Mouse (Mus musculus): ENCODE measurements at regions not wholly inside any gene's neighbourhood (a gene's known extent, or its start where the extent isn't known, plus 50 kb on each side); places are given as distances from the start of the nearest gene placed in this dataset.

DNA sequence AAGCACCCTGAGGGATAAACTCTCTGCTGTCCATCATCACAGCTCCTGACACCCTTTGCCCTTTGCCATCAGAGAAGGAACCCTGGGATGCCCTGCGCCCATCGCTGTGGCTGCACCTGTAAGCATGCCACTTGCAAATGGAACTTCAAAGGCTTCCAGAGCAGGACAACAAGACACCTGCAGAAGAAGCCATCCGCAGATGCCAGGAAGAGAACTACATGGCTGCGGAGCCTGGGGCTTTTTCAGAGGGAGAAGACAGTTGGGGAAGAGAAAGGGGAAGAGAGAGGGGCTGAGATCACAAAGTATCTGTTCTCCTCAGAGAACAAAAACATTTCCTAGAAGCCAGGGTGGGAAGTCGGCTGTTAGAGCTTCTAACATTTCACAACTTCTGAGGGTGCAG, 365.2 kb upstream of the Runx1 start:
- Histone ChIP-seq H3K9ac (no peak overlapping the region), H3K4me2 (no peak overlapping the region), H3K36me3 (ENCODE audit: poor library complexity, severe bottlenecking) (no peaks in the 10 kb centered on the region), H3K4me1 (no peaks in the 10 kb centered on the region), H3K27me3 (no peaks in the 10 kb centered on the region), H3K4me3 (no peak overlapping the region), H3K27ac (no peak overlapping the region), H3K9me3 (replicated peaks) (no peaks in the 10 kb centered on the region)
- WGBS, result 88% methylated on average over 5 of the region's 5 CpGs
- no peak for ATAC-seq

DNA sequence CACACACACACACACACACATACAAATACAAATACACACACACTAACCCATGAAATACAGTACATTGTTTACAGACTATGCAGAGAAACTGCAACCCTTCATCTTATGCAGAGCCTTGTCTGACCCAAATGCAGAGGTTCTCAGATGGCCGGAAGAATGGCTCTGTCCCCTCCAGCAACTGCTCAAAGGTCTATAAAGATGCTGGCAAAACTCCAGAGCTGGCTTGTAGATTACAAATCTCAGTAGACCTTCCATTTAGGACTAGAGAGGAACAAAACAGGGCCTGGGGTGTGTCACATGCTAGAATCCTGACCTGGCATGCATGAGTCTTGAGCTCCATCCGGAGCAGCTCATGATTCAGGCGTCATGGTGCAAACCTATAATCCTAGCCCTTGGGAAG, 364.4 kb upstream of the Runx1 start:
- H3K9ac ChIP-seq, result no peak overlapping the region
- H3K27me3 ChIP-seq, result no peaks in the 10 kb centered on the region
- no peak overlapping the region for H3K27ac ChIP-seq
- no peaks in the 10 kb centered on the region for H3K9me3 ChIP-seq (replicated peaks)
- H3K4me2 ChIP-seq, result no peak overlapping the region
- WGBS, result 84% methylated on average over 3 of the region's 3 CpGs
- H3K4me1 ChIP-seq, result no peaks in the 10 kb centered on the region
- no peak overlapping the region for H3K4me3 ChIP-seq
- ATAC-seq, result no peak
- no peaks in the 10 kb centered on the region for H3K36me3 ChIP-seq (ENCODE audit: poor library complexity, severe bottlenecking)

DNA sequence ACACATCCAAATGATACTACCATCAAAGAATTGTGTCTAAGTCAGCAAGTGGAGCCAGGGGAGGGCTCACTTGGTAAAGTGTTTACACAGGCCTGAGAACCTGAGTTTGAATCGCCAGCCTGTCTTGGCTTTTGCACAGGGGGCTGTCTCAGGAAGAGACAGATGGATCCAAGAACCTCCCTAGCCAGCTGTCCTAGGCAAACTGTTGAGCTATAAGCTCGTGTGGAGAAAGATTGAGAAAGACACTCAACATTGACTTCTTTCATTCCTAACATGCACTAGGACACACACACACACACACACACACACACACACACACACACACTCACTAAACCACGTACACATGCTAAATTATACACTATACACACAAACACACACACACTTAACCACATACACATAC, 363.9 kb upstream of the Runx1 start:
- H3K27ac ChIP-seq, result no peak overlapping the region
- H3K9me3 ChIP-seq (replicated peaks), result no peaks in the 10 kb centered on the region
- ATAC-seq, result no peak
- WGBS, result 83% methylated on average over 3 of the region's 3 CpGs
- no peaks in the 10 kb centered on the region for H3K36me3 ChIP-seq (ENCODE audit: poor library complexity, severe bottlenecking)
- H3K4me3 ChIP-seq, result no peak overlapping the region
- H3K9ac ChIP-seq, result no peak overlapping the region
- H3K4me1 ChIP-seq, result no peaks in the 10 kb centered on the region
- H3K4me2 ChIP-seq, result no peak overlapping the region
- no peaks in the 10 kb centered on the region for H3K27me3 ChIP-seq

DNA sequence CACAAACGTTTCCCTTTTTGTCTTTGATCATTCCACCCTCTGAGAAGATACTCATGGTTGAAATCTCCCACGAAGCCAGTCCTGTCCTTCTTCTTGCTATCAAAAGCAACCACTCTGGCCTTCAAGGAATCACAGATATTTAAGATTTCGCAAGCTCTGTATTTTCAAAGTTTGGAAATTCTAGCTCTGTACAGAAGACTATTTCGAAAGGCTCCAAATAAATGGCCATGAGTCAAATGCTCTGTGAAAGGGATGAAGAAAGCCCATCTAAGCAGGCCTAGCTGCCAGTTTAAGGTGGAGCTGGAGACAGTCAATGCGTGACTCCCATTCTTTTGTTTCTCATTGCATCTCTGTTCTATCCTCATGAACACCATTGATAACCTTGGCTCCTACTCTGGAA, 363.5 kb upstream of the Runx1 start:
- no peaks in the 10 kb centered on the region for H3K27me3 ChIP-seq
- H3K4me2 ChIP-seq, result no peak overlapping the region
- H3K4me3 ChIP-seq, result no peak overlapping the region
- no peaks in the 10 kb centered on the region for H3K36me3 ChIP-seq (ENCODE audit: poor library complexity, severe bottlenecking)
- H3K9me3 ChIP-seq (replicated peaks), result no peaks in the 10 kb centered on the region
- no peak for ATAC-seq
- H3K9ac ChIP-seq, result no peak overlapping the region
- 87% methylated on average over 5 of the region's 5 CpGs for WGBS
- H3K27ac ChIP-seq, result no peak overlapping the region
- no peaks in the 10 kb centered on the region for H3K4me1 ChIP-seq

DNA sequence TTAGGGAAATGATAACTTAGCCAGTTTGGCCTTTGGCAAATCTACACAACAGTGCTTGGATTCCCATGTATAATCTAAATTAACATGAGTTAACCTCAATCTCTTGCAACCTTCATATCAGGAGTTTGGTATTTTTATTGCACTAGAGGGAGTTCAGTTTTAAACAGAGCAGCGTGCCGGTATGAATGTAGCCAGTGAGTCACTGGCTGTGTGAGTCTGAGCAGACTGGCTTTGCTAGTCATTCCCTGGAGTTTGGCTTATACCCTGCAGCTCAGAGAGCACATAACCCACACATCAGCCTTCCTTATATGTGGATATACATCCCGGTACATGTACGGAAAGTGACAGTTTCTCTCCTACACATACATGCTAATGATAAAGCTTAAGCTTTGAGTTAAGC, 360.6 kb upstream of the Runx1 start:
- Histone ChIP-seq H3K9me3 (replicated peaks) (no peaks in the 10 kb centered on the region), H3K4me2 (no peak overlapping the region), H3K9ac (no peak overlapping the region), H3K27me3 (no peaks in the 10 kb centered on the region), H3K4me1 (no peaks in the 10 kb centered on the region), H3K4me3 (no peak overlapping the region), H3K27ac (no peak overlapping the region), H3K36me3 (ENCODE audit: poor library complexity, severe bottlenecking) (no peaks in the 10 kb centered on the region)
- ATAC-seq, result no peak
- WGBS, result 96% methylated on average over 4 of the region's 4 CpGs

DNA sequence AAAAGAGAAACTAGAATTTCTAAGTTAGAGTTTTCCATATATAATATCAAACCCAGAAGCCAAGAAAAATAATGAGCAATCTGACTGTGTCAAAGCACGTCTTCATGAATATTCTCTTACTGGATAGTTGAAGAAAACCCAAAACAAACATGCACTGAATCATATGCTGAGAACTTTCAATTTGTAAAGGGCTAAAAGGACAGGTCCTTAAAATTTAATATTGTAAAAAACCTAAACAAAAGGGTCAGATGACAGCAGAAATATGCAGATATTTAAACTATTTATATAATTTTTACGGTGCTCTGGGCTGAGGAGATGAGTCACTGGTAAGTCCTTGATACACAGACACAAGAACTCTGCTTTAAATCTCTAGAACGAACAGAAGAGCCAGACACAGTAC, 356.7 kb upstream of the Runx1 start:
- Histone ChIP-seq H3K9ac (no peak overlapping the region), H3K4me1 (no peaks in the 10 kb centered on the region), H3K4me3 (no peak overlapping the region), H3K36me3 (ENCODE audit: poor library complexity, severe bottlenecking) (no peaks in the 10 kb centered on the region), H3K27me3 (no peaks in the 10 kb centered on the region), H3K9me3 (replicated peaks) (no peaks in the 10 kb centered on the region), H3K27ac (no peak overlapping the region), H3K4me2 (no peak overlapping the region)
- 90% methylated on average over 3 of the region's 3 CpGs for WGBS
- no peak for ATAC-seq

DNA sequence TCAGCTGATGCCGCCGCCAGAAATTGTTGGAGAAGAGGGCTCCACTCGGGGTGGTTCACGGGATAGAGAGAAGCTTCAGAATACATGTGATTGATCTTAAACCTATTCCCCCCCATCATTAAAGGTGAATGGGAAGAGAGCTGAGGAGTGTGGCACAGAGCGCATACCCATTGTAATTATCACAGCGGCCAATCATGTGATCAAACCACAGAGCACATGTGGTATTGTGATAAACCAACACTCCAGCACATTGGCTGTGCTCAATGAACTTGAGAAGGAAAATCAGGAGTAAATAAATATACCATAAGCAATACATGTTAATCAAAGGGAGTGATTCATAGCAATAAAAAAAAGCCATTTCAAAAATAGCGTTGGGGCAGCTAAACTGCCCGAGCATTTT, 355.5 kb upstream of the Runx1 start:
- H3K9me3 ChIP-seq (replicated peaks), result no peaks in the 10 kb centered on the region
- no peak overlapping the region for H3K9ac ChIP-seq
- H3K4me1 ChIP-seq, result no peaks in the 10 kb centered on the region
- H3K4me3 ChIP-seq, result no peak overlapping the region
- no peak for ATAC-seq
- no peaks in the 10 kb centered on the region for H3K36me3 ChIP-seq (ENCODE audit: poor library complexity, severe bottlenecking)
- no peak overlapping the region for H3K27ac ChIP-seq
- H3K4me2 ChIP-seq, result no peak overlapping the region
- WGBS, result 93% methylated on average over 8 of the region's 8 CpGs
- H3K27me3 ChIP-seq, result no peaks in the 10 kb centered on the region

DNA sequence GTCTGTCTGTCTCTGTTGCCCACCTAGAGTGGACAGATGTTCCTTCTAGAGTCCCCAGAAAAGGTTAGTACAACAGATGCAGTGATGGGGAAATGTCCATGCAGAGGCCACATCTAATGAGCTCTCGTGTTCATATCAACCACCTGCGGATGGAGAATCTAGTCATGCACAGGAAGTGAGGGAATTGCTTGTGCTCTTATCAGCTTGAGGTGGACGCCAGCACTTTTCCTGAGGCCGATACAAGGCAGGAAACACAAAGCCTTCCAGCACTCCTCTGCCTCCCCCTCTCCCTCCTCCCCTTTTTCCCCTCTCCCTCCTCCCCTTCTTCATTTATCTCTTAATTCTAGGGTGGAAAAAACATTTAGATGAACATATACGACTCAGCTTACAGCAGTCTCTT, 354.3 kb upstream of the Runx1 start:
- WGBS, result 83% methylated on average over 5 of the region's 5 CpGs
- Histone ChIP-seq H3K9ac (no peak overlapping the region), H3K27ac (no peak overlapping the region), H3K4me1 (no peaks in the 10 kb centered on the region), H3K4me3 (no peak overlapping the region), H3K9me3 (replicated peaks) (no peaks in the 10 kb centered on the region), H3K4me2 (no peak overlapping the region), H3K36me3 (ENCODE audit: poor library complexity, severe bottlenecking) (no peaks in the 10 kb centered on the region), H3K27me3 (no peaks in the 10 kb centered on the region)
- ATAC-seq, result no peak

DNA sequence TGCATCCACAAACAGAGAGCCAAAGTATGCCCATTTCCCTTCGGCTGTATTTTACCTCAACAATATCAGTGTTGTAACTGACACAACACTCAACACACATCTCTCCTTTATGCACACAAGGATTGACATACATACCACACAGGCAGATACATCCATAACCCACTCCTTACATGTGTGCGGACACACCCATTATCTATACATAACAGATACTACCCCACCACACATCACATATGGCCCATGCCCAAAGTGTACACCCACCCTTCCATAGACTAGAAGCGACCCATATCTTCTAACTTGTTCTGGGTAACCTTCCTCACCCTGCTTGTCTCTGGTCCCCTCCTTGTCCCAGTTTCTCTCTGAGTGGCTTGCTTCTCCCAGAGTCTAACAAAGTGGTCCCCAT, 340.7 kb upstream of the Runx1 start:
- no peak overlapping the region for H3K9ac ChIP-seq

DNA sequence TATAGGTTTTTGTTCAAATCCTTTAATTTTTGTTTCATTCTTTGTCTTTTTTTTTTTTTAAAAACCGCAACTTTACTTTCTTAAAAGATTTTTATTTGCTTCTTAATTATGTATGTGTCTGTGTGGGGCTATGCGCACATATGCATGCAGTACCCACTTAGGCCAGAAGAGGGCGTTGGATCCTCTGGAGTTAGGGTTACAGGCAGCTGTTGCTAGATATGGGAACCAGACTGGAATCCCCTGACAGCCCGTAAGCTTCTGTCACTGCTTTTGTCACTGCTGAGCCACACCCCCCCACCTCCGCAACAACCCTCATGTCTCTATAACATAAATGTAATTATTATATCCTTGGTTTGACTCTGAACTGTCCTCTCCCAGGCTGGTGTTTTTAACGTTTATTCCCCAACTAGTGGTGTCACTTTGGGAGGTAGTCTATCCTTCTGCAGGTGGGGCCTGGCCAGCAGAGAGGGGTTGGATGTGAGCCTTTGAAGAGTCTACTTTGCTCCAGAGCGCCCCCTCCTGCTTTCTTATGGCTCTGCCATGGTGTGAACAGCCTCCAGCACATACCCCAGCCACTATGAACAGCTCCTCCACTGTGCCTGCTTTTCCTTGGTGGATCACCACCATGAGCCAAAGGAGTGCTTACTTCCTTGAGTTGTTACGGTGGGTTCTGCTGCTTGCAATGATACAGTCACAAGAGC, 332.7 kb upstream of the Runx1 start:
- H3K36me3 ChIP-seq (ENCODE audit: poor library complexity, severe bottlenecking), result no peaks in the 10 kb centered on the region
- ATAC-seq, result no peak
- no peak overlapping the region for H3K4me2 ChIP-seq
- H3K27ac ChIP-seq, result no peak overlapping the region
- H3K27me3 ChIP-seq, result no peaks in the 10 kb centered on the region
- no peaks in the 10 kb centered on the region for H3K9me3 ChIP-seq (replicated peaks)
- WGBS, result 89% methylated on average over 8 of the region's 8 CpGs
- no peak overlapping the region for H3K4me3 ChIP-seq
- no peak overlapping the region for H3K9ac ChIP-seq
- H3K4me1 ChIP-seq, result no peaks in the 10 kb centered on the region

More for the DNA sequence above, 340.7 kb upstream of the Runx1 start:
- Histone ChIP-seq H3K4me1 (no peaks in the 10 kb centered on the region), H3K36me3 (ENCODE audit: poor library complexity, severe bottlenecking) (no peaks in the 10 kb centered on the region), H3K27me3 (no peaks in the 10 kb centered on the region), H3K4me2 (no peak overlapping the region), H3K4me3 (no peak overlapping the region), H3K9me3 (replicated peaks) (no peaks in the 10 kb centered on the region), H3K27ac (no peak overlapping the region)
- WGBS, result 90% methylated on average over 3 of the region's 3 CpGs
- ATAC-seq, result no peak

DNA sequence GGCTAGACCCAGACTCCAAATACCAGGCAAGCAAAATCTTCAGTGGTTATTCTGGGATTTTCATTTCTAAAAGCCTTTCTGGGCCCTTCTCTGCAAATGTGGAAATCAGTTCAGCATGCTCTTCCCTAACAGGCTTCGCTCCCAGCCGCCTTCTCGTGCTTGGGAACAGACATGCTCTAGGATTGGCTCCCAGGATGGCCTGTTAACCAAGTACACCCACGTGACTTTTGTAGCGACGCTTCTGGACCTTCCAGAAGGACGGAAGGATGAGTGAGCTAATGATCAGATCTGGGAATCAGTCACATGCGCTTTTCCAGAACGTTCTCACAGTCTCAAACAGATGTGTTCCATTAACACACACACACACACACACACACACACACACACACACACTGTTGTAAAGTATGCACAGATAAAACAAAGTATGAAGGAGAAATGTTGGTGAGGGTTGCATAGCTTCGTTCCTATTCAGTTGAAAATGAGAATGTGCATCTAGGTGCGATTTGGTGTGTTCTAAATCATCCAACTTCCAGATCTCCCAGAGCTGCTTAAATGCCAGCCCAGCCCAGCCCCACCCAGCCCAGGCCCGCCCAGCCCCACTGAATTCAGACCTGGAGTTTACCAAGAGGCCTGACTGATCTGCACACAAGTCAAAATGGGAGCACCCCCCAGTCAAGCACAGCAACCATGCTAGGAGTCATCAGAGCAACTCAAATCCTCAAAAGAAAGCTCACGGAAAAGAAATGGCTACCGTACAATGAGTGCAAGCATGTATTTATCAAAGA, 327.8 kb upstream of the Runx1 start:
- 88% methylated on average over 14 of the region's 14 CpGs for WGBS
- no peaks in the 10 kb centered on the region for H3K9me3 ChIP-seq (replicated peaks)
- no peaks in the 10 kb centered on the region for H3K4me1 ChIP-seq
- H3K4me2 ChIP-seq, result no peak overlapping the region
- H3K9ac ChIP-seq, result no peak overlapping the region
- ATAC-seq, result no peak
- H3K27me3 ChIP-seq, result no peaks in the 10 kb centered on the region
- no peak overlapping the region for H3K4me3 ChIP-seq
- H3K36me3 ChIP-seq (ENCODE audit: poor library complexity, severe bottlenecking), result no peaks in the 10 kb centered on the region
- H3K27ac ChIP-seq, result no peak overlapping the region

DNA sequence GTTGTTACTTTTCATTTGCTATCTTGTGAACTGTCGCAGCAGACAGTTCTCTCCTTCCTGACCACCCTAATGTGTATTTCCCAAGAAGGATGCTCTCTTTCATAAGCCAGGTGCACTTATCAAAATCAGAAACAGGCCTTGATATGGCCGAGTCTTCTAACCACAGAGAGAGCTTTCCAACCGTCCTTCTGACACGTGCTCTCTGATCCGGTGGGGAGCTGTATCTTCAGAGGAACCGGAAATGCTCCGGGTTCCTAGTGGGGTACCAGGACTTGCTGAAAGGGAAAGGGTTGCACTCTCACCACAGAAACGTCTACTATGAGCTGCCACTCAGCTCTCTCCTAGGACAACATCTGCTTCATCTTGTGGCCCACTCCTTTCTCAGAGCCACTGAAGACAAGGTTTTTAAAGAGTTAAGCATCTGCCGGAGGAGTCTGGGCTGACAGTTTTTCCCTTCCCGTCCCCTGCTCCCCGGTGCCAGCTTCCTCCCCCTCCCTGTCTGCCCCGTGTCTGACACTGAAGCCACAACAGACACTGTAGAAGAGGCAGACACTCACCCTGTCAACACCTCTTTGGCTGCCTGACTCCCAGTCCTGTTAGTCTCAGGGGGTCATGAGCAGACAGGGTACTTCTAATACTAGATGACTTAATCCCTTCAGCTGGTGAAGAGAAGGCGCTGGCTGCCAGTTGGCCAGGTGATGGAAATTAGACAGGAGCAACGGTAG, 327.0 kb upstream of the Runx1 start:
- Histone ChIP-seq H3K9ac (no peak overlapping the region), H3K27ac (no peak overlapping the region), H3K27me3 (no peaks in the 10 kb centered on the region), H3K9me3 (replicated peaks) (no peaks in the 10 kb centered on the region), H3K4me2 (no peak overlapping the region), H3K36me3 (ENCODE audit: poor library complexity, severe bottlenecking) (no peaks in the 10 kb centered on the region), H3K4me3 (no peak overlapping the region), H3K4me1 (no peaks in the 10 kb centered on the region)
- ATAC-seq, result no peak
- 58% methylated on average over 14 of the region's 14 CpGs for WGBS

Measured in forebrain, embryonic 13.5 days (tissue).